Mouse (Mus musculus): ENCODE results near the gene Nr2f1. TPM values are rescaled to one million over a fixed set of nuclear protein-coding genes. Genes with fewer than 3 reads are reported as not detected.

Nr2f1 gene
- total RNA-seq, 2 experiments from 2014 or later = 113 to 124 TPM

- DNase-seq (ENCODE audit: low spot score in 2 of 2) = no peak
Observed at GRCm38 (mm10) chr13:78181071-78181929, 18.3 kb downstream of the Nr2f1 start.

GRCm38 (mm10) chr13:78180261-78180660, 19.3 kb downstream of the Nr2f1 start:
- no peak for DNase-seq (ENCODE audit: low spot score in 2 of 2)

- DNase-seq (ENCODE audit: low spot score in 2 of 2) = no peak
Observed at GRCm38 (mm10) chr13:78179312-78180097, 20.1 kb downstream of the Nr2f1 start.

GRCm38 (mm10) chr13:78178771-78179170, 20.8 kb downstream of the Nr2f1 start:
- no peak for DNase-seq (ENCODE audit: low spot score in 2 of 2)

GRCm38 (mm10) chr13:78178021-78178420, 21.5 kb downstream of the Nr2f1 start:
- no peak for DNase-seq (ENCODE audit: low spot score in 2 of 2)

- no peak for DNase-seq (ENCODE audit: low spot score in 2 of 2)
Observed at GRCm38 (mm10) chr13:78177381-78177950, 22.1 kb downstream of the Nr2f1 start.

GRCm38 (mm10) chr13:78175821-78176380, 23.7 kb downstream of the Nr2f1 start:
- peak in 1 of 2 experiments; percentile 56 for DNase-seq (ENCODE audit: low spot score in 2 of 2)

GRCm38 (mm10) chr13:78174891-78175290, 24.7 kb downstream of the Nr2f1 start:
- no peak for DNase-seq (ENCODE audit: low spot score in 2 of 2)

GRCm38 (mm10) chr13:78174191-78174590, 25.4 kb downstream of the Nr2f1 start:
- no peak for DNase-seq (ENCODE audit: low spot score in 2 of 2)

GRCm38 (mm10) chr13:78172861-78173260, 26.7 kb downstream of the Nr2f1 start:
- DNase-seq (ENCODE audit: low spot score in 2 of 2) = no peak

- DNase-seq (ENCODE audit: low spot score in 2 of 2) = no peak
Observed at GRCm38 (mm10) chr13:78171984-78172636, 27.4 kb downstream of the Nr2f1 start.

GRCm38 (mm10) chr13:78171320-78171719, 28.2 kb downstream of the Nr2f1 start:
- DNase-seq (ENCODE audit: low spot score in 2 of 2) = no peak

- no peak for DNase-seq (ENCODE audit: low spot score in 2 of 2)
Observed at GRCm38 (mm10) chr13:78168166-78168565, 31.4 kb downstream of the Nr2f1 start.

- no peak for DNase-seq (ENCODE audit: low spot score in 2 of 2)
Observed at GRCm38 (mm10) chr13:78164941-78165340, 34.6 kb downstream of the Nr2f1 start.

GRCm38 (mm10) chr13:78163087-78163958, 36.2 kb downstream of the Nr2f1 start:
- DNase-seq (ENCODE audit: low spot score in 2 of 2) = peak; percentile 73 to 82

- no peak for DNase-seq (ENCODE audit: low spot score in 2 of 2)
Observed at GRCm38 (mm10) chr13:78162149-78162548, 37.4 kb downstream of the Nr2f1 start.

- DNase-seq (ENCODE audit: low spot score in 2 of 2) = no peak
Observed at GRCm38 (mm10) chr13:78157465-78157864, 42.1 kb downstream of the Nr2f1 start.
